Mouse (Mus musculus) effector memory CD4-positive, alpha-beta T cell, adult 7 months (primary cell): Measurements from ENCODE around the gene Gk2. TPM values are rescaled to one million over a fixed set of nuclear protein-coding genes. Genes with fewer than 3 reads are reported as not detected.

Source experiments
- polyA plus RNA-seq: library from polyadenylated mRNA; unstranded; fragments of 100-300 nt; shearing (Covaris generic); gene quantifications from one replicate; pipeline ENCODE4 v1.2.1, GENCODE M21; 2017

Gene Gk2
- polyA plus RNA-seq = 0.21 TPM

DNA sequence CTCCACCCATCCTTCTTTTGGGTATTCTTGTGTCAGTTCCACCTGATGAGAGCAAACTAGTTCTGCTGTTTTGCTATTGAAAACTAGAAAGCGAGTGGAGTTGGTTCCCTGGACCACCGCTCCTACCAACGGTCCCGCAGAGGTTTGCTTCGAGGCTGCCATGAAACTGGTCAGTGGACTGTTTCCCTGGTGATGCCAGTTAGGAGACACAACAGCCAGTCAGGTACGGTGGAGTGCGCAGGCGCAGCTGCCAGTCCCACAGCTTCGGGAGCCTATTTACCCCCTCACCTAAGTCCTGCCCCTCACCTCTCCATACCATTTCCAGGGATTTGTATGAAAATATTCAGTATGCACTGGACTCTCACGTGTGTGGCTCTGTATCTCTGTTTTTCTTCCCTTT lies at the start of gene Gk2:
TSS of gene Gk2 (minus strand) at position 206 of the 400 bp plus-strand sequence.

Other genes with a start within 250 kb of the Gk2 start
- 0.29 TPM for gene Naa11, start 64.6 kb downstream of the Gk2 start, polyA plus RNA-seq